Mouse (Mus musculus): ENCODE data around the gene Vmn1r233. TPM values are rescaled to one million over a fixed set of nuclear protein-coding genes. Genes with fewer than 3 reads are reported as not detected.

Vmn1r233 gene
- polyA plus RNA-seq (2017; shearing (Covaris generic)), result 0.09 TPM

DNA sequence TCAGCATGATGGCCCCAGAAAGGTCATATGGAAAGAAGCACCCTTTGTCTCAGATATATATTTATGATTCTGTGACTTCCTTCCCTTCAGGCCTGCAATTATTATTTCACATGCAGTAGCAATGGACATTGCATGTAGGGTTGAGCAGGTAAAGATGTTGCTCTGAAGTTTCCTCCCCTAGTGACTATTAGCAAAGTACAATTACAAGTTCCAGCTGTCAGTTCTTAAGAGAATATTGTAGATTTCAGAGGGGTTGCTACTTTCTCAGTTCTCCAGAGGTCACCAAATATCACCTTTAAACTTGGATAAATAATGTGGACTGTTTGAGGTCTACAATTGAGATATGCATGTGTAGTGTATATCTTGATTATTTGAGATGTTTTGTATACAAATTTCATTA is at the start of gene Vmn1r233:
Gene Vmn1r233 (minus strand): TSS at position 101 of the 400 bp plus-strand sequence.

GRCm38 (mm10) chr17:21008382-21009331 is 12.4 kb upstream of the Vmn1r233 start, which contains the start of gene Zfp160:
Zfp160 (plus strand) TSS chr17:21008903.

GRCm38 (mm10) chr17:20944985-20945891 is 51.0 kb downstream of the Vmn1r233 start, which contains the start of gene Ppp2r1a:
Ppp2r1a (plus strand) TSS chr17:20945311.

Other genes with a start within 250 kb of the Vmn1r233 start
- not detected for gene Vmn1r228, start 210.3 kb downstream of the Vmn1r233 start, polyA plus RNA-seq (2017; shearing (Covaris generic))
- gene Vmn1r229, start 184.9 kb downstream of the Vmn1r233 start, polyA plus RNA-seq (2017; shearing (Covaris generic)), result not detected
- not detected for gene Vmn1r230, start 156.0 kb downstream of the Vmn1r233 start, polyA plus RNA-seq (2017; shearing (Covaris generic))
- not detected for gene Vmn1r231, start 91.4 kb downstream of the Vmn1r233 start, polyA plus RNA-seq (2017; shearing (Covaris generic))
- not detected for gene Vmn1r232, start 76.8 kb downstream of the Vmn1r233 start, polyA plus RNA-seq (2017; shearing (Covaris generic))
- 308 TPM for gene Ppp2r1a, start 51.2 kb downstream of the Vmn1r233 start, polyA plus RNA-seq (2017; shearing (Covaris generic))
- 20.1 TPM for gene Zfp160, start 12.4 kb upstream of the Vmn1r233 start, polyA plus RNA-seq (2017; shearing (Covaris generic))
- not detected for gene Vmn1r234, start 229.6 kb upstream of the Vmn1r233 start, polyA plus RNA-seq (2017; shearing (Covaris generic))